Mouse (Mus musculus): ENCODE results near the gene Ibsp. TPM values are rescaled to one million over a fixed set of nuclear protein-coding genes. Genes with fewer than 3 reads are reported as not detected.

Ibsp gene
- polyA plus RNA-seq, 1 experiment from 2014 or later = 0.28 TPM

DNA sequence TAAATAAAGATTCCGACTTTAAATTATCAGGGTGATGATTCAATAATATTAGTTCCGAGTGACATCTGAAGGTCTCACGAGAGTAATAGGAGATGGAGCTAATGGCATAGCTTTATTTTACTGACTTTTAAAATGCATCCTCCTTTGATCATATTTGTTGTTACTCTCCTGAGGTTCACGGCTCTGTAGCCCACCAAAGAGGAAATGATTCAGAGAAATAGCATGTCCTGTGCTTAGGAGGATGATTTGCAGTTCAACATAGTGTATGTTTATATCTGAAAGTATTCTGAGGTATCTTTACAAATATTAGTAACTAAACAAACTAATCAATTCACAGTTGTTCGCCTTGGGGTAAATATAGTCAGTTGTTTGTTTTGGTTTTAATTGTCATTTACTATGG, 58.6 kb downstream of the Ibsp start:
- Histone ChIP-seq H3K27me3 (ENCODE audit: control insufficient read depth, insufficient read depth, low read length) (no peaks in the 10 kb centered on the region), H3K4me3 (replicated peaks; ENCODE audit: low read length) (no peak overlapping the region), H3K9me3 (replicated peaks; ENCODE audit: control insufficient read depth, low read length) (no peaks in the 10 kb centered on the region), H3K9ac (ENCODE audit: low read length) (no peak overlapping the region), H3K4me1 (ENCODE audit: control insufficient read depth, insufficient read depth, low read length) (no peaks in the 10 kb centered on the region), H3K4me2 (ENCODE audit: low read depth, low read length) (no peak overlapping the region), H3K36me3 (ENCODE audit: control insufficient read depth, insufficient read depth, low read length) (no peaks in the 10 kb centered on the region), H3K27ac (ENCODE audit: low read length) (no peak overlapping the region)
- ATAC-seq (ENCODE audit: insufficient read depth, low FRiP score) = no peak
- WGBS = 70% methylated on average over 5 of the region's 5 CpGs

GRCm38 (mm10) chr5:104358592-104358991, 59.6 kb downstream of the Ibsp start:
- no peaks in the 10 kb centered on the region for H3K4me1 ChIP-seq (ENCODE audit: control insufficient read depth, insufficient read depth, low read length)
- no peak overlapping the region for H3K9ac ChIP-seq (ENCODE audit: low read length)
- no peak overlapping the region for H3K27ac ChIP-seq (ENCODE audit: low read length)
- H3K4me2 ChIP-seq (ENCODE audit: low read depth, low read length) = no peak overlapping the region
- no peak for ATAC-seq (ENCODE audit: insufficient read depth, low FRiP score)
- no peak overlapping the region for H3K4me3 ChIP-seq (replicated peaks; ENCODE audit: low read length)
- H3K9me3 ChIP-seq (replicated peaks; ENCODE audit: control insufficient read depth, low read length) = no peaks in the 10 kb centered on the region
- WGBS = 53% methylated on average over 7 of the region's 7 CpGs
- H3K36me3 ChIP-seq (ENCODE audit: control insufficient read depth, insufficient read depth, low read length) = no peaks in the 10 kb centered on the region
- no peaks in the 10 kb centered on the region for H3K27me3 ChIP-seq (ENCODE audit: control insufficient read depth, insufficient read depth, low read length)

- Histone ChIP-seq H3K9ac (ENCODE audit: low read length) (no peak overlapping the region), H3K4me1 (ENCODE audit: control insufficient read depth, insufficient read depth, low read length) (no peaks in the 10 kb centered on the region), H3K27ac (ENCODE audit: low read length) (no peak overlapping the region), H3K4me2 (ENCODE audit: low read depth, low read length) (no peak overlapping the region), H3K9me3 (replicated peaks; ENCODE audit: control insufficient read depth, low read length) (no peaks in the 10 kb centered on the region), H3K27me3 (ENCODE audit: control insufficient read depth, insufficient read depth, low read length) (no peaks in the 10 kb centered on the region), H3K4me3 (replicated peaks; ENCODE audit: low read length) (no peak overlapping the region), H3K36me3 (ENCODE audit: control insufficient read depth, insufficient read depth, low read length) (no peaks in the 10 kb centered on the region)
- no peak for ATAC-seq (ENCODE audit: insufficient read depth, low FRiP score)
- 45% methylated on average over 6 of the region's 6 CpGs for WGBS
Observed at GRCm38 (mm10) chr5:104359257-104359656, 60.3 kb downstream of the Ibsp start.

Small RNAs within 50 kb of the gene (microRNA-seq; reads per million reads assigned to microRNA genes)
- gene Gm23616 = not detected

Other genes with a start within 250 kb of the Ibsp start
- 0.57 TPM in 1 of 2 replicates, not detected in the other for gene Gm17660, start 221.6 kb upstream of the Ibsp start, polyA plus RNA-seq (2015; fragmentation: Nextera tagmentation; extraction: Ambion mirVana)
- 380 and 388 TPM in 2 replicates for gene Sparcl1, start 185.4 kb upstream of the Ibsp start, polyA plus RNA-seq (2015; fragmentation: Nextera tagmentation; extraction: Ambion mirVana)
- gene Dspp, start 128.5 kb upstream of the Ibsp start, polyA plus RNA-seq (2015; fragmentation: Nextera tagmentation; extraction: Ambion mirVana) = not detected in 2 replicates
- gene Dmp1, start 96.6 kb upstream of the Ibsp start, polyA plus RNA-seq (2015; fragmentation: Nextera tagmentation; extraction: Ambion mirVana) = 0.79 and 1.1 TPM in 2 replicates
- not detected in 2 replicates for gene Mepe, start 26.2 kb downstream of the Ibsp start, polyA plus RNA-seq (2015; fragmentation: Nextera tagmentation; extraction: Ambion mirVana)
- 126 and 136 TPM in 2 replicates for gene Spp1, start 135.9 kb downstream of the Ibsp start, polyA plus RNA-seq (2015; fragmentation: Nextera tagmentation; extraction: Ambion mirVana)
- 11.6 and 11.7 TPM in 2 replicates for gene Pkd2, start 160.3 kb downstream of the Ibsp start, polyA plus RNA-seq (2015; fragmentation: Nextera tagmentation; extraction: Ambion mirVana)
- 8.5 and 10.7 TPM in 2 replicates for gene BC005561, start 209.2 kb downstream of the Ibsp start, polyA plus RNA-seq (2015; fragmentation: Nextera tagmentation; extraction: Ambion mirVana)